Mouse (Mus musculus): ENCODE data around the gene Socs2.
"Not testable (repeated sequence)": the region's sequence is repeated elsewhere in the genome, so short reads cannot be mapped to it uniquely, and the experiment has no call there.

Socs2 gene

GRCm38 (mm10) chr10:95399689-95400354 lies 17.2 kb downstream of the Socs2 start:
- in situ Hi-C loops (cut with MboI; ENCODE audit: low pct_unique_long_range_greater_than_20kb in 1 of 2, low sequenced_read_pairs in 2 of 2, unreplicated experiment in 1 of 2), result no loop called here

GRCm38 (mm10) chr10:95398489-95398888 lies 18.5 kb downstream of the Socs2 start:
- in situ Hi-C loops (cut with MboI; ENCODE audit: low pct_unique_long_range_greater_than_20kb in 1 of 2, low sequenced_read_pairs in 2 of 2, unreplicated experiment in 1 of 2), result no loop called here

GRCm38 (mm10) chr10:95397191-95397835 lies 19.7 kb downstream of the Socs2 start:
- in situ Hi-C loops (cut with MboI; ENCODE audit: low pct_unique_long_range_greater_than_20kb in 1 of 2, low sequenced_read_pairs in 2 of 2, unreplicated experiment in 1 of 2), result no loop called here

- in situ Hi-C loops (cut with MboI; ENCODE audit: low pct_unique_long_range_greater_than_20kb in 1 of 2, low sequenced_read_pairs in 2 of 2, unreplicated experiment in 1 of 2), result no loop called here
These were observed 20.6 kb downstream of the Socs2 start for GRCm38 (mm10) chr10:95396356-95396755.

- in situ Hi-C loops (cut with MboI; ENCODE audit: low pct_unique_long_range_greater_than_20kb in 1 of 2, low sequenced_read_pairs in 2 of 2, unreplicated experiment in 1 of 2), result no loop called here
These were observed 21.9 kb downstream of the Socs2 start for GRCm38 (mm10) chr10:95394819-95395812.

GRCm38 (mm10) chr10:95392073-95392472 lies 24.9 kb downstream of the Socs2 start:
- in situ Hi-C loops (cut with MboI; ENCODE audit: low pct_unique_long_range_greater_than_20kb in 1 of 2, low sequenced_read_pairs in 2 of 2, unreplicated experiment in 1 of 2), result no loop called here

GRCm38 (mm10) chr10:95390871-95391270 lies 26.1 kb downstream of the Socs2 start:
- in situ Hi-C loops (cut with MboI; ENCODE audit: low pct_unique_long_range_greater_than_20kb in 1 of 2, low sequenced_read_pairs in 2 of 2, unreplicated experiment in 1 of 2), result no loop called here

GRCm38 (mm10) chr10:95389805-95390204 lies 27.2 kb downstream of the Socs2 start:
- in situ Hi-C loops (cut with MboI; ENCODE audit: low pct_unique_long_range_greater_than_20kb in 1 of 2, low sequenced_read_pairs in 2 of 2, unreplicated experiment in 1 of 2), result not testable (repeated sequence)

- in situ Hi-C loops (cut with MboI; ENCODE audit: low pct_unique_long_range_greater_than_20kb in 1 of 2, low sequenced_read_pairs in 2 of 2, unreplicated experiment in 1 of 2), result no loop called here
These were observed 28.0 kb downstream of the Socs2 start for GRCm38 (mm10) chr10:95388821-95389477.

- in situ Hi-C loops (cut with MboI; ENCODE audit: low pct_unique_long_range_greater_than_20kb in 1 of 2, low sequenced_read_pairs in 2 of 2, unreplicated experiment in 1 of 2), result no loop called here
These were observed 30.5 kb downstream of the Socs2 start for GRCm38 (mm10) chr10:95386527-95386926.

- in situ Hi-C loops (cut with MboI; ENCODE audit: low pct_unique_long_range_greater_than_20kb in 1 of 2, low sequenced_read_pairs in 2 of 2, unreplicated experiment in 1 of 2), result no loop called here
These were observed 31.2 kb downstream of the Socs2 start for GRCm38 (mm10) chr10:95385801-95386203.

GRCm38 (mm10) chr10:95385081-95385480 lies 31.9 kb downstream of the Socs2 start:
- in situ Hi-C loops (cut with MboI; ENCODE audit: low pct_unique_long_range_greater_than_20kb in 1 of 2, low sequenced_read_pairs in 2 of 2, unreplicated experiment in 1 of 2), result no loop called here

- in situ Hi-C loops (cut with MboI; ENCODE audit: low pct_unique_long_range_greater_than_20kb in 1 of 2, low sequenced_read_pairs in 2 of 2, unreplicated experiment in 1 of 2), result no loop called here
These were observed 32.5 kb downstream of the Socs2 start for GRCm38 (mm10) chr10:95384446-95384845.

- in situ Hi-C loops (cut with MboI; ENCODE audit: low pct_unique_long_range_greater_than_20kb in 1 of 2, low sequenced_read_pairs in 2 of 2, unreplicated experiment in 1 of 2), result no loop called here
These were observed 43.6 kb downstream of the Socs2 start for GRCm38 (mm10) chr10:95373340-95373739.

- in situ Hi-C loops (cut with MboI; ENCODE audit: low pct_unique_long_range_greater_than_20kb in 1 of 2, low sequenced_read_pairs in 2 of 2, unreplicated experiment in 1 of 2), result no loop called here
These were observed 45.0 kb downstream of the Socs2 start for GRCm38 (mm10) chr10:95371942-95372341.

GRCm38 (mm10) chr10:95369190-95369589 lies 47.8 kb downstream of the Socs2 start:
- in situ Hi-C loops (cut with MboI; ENCODE audit: low pct_unique_long_range_greater_than_20kb in 1 of 2, low sequenced_read_pairs in 2 of 2, unreplicated experiment in 1 of 2), result no loop called here

GRCm38 (mm10) chr10:95368151-95368550 lies 48.8 kb downstream of the Socs2 start:
- in situ Hi-C loops (cut with MboI; ENCODE audit: low pct_unique_long_range_greater_than_20kb in 1 of 2, low sequenced_read_pairs in 2 of 2, unreplicated experiment in 1 of 2), result no loop called here

GRCm38 (mm10) chr10:95367661-95368089 lies 49.3 kb downstream of the Socs2 start:
- in situ Hi-C loops (cut with MboI; ENCODE audit: low pct_unique_long_range_greater_than_20kb in 1 of 2, low sequenced_read_pairs in 2 of 2, unreplicated experiment in 1 of 2), result no loop called here

GRCm38 (mm10) chr10:95367241-95367640 lies 49.7 kb downstream of the Socs2 start:
- in situ Hi-C loops (cut with MboI; ENCODE audit: low pct_unique_long_range_greater_than_20kb in 1 of 2, low sequenced_read_pairs in 2 of 2, unreplicated experiment in 1 of 2), result no loop called here

All from mouse embryonic stem cell (cell line).